Mouse (Mus musculus) liver, embryonic 16.5 days (tissue): Measurements from ENCODE around the gene Pias4. TPM values are rescaled to one million over a fixed set of nuclear protein-coding genes. Genes with fewer than 3 reads are reported as not detected.

Source experiments
- ATAC-seq: fragments of 200-750 bp; cut with Nextera tagmentation; 2 replicates; pipeline ENCODE4 v1.8.0; 2017; ENCODE audit warnings: low read depth, mild to moderate bottlenecking, moderate number of reproducible peaks, moderate library complexity
- H3K27ac ChIP-seq: fragments of 300-500 bp; sonication (generic); 2 replicates; pipeline ENCODE4 v1.5.1; 2014; ENCODE audit warnings: mild to moderate bottlenecking, low read length
- H3K27me3 ChIP-seq: fragments of 300-500 bp; sonication (generic); 2 replicates; pipeline ENCODE4 v1.6.1; 2014; ENCODE audit warnings: low read depth, low read length, mixed read lengths; ENCODE audit not compliant: control insufficient read depth, insufficient read depth
- H3K36me3 ChIP-seq: fragments of 300-500 bp; sonication (generic); 2 replicates; pipeline ENCODE4 v1.6.1; 2014; ENCODE audit warnings: mild to moderate bottlenecking; ENCODE audit not compliant: control insufficient read depth, insufficient read depth
- H3K4me1 ChIP-seq: fragments of 300-500 bp; sonication (generic); 2 replicates; pipeline ENCODE4 v1.6.1; 2014; ENCODE audit warnings: low read depth, low read length, mixed read lengths; ENCODE audit not compliant: control insufficient read depth
- H3K4me2 ChIP-seq: fragments of 300-500 bp; sonication (generic); 2 replicates; pipeline ENCODE4 v1.6.1; 2014; ENCODE audit warnings: low read depth, low read length, mixed read lengths
- H3K4me3 ChIP-seq: fragments of 300-500 bp; sonication (generic); 2 replicates; pipeline ENCODE4 v1.5.1; 2014; ENCODE audit warnings: low read depth, mild to moderate bottlenecking, low read length
- H3K9ac ChIP-seq: fragments of 300-500 bp; sonication (generic); 2 replicates; pipeline ENCODE4 v1.6.1; 2014; ENCODE audit warnings: low read depth, low read length
- H3K9me3 ChIP-seq: fragments of 300-500 bp; sonication (generic); replicated peaks from 2 replicates; pipeline ENCODE4 v1.6.1; 2016; ENCODE audit warnings: low read length; ENCODE audit not compliant: control insufficient read depth
- WGBS: fragments of 180-500 bp; shearing (Covaris S2); extraction: QIAGEN DNeasy Blood & Tissue Kit; methylation state at CpG from one replicate; pipeline ENCODE4 v1.1.7; 2014; ENCODE audit not compliant: insufficient replicate concordance; 5-methylcytosine and 5-hydroxymethylcytosine counted together
- polyA plus RNA-seq: library from polyadenylated mRNA; unstranded; fragments of >200 nt; fragmentation: Nextera tagmentation; extraction: Ambion mirVana; gene quantifications from 2 replicates; pipeline ENCODE4 v1.2.1, GENCODE M21; 2015

The Pias4 gene
- polyA plus RNA-seq, 1 experiment from 2014 or later = 22.1 TPM

DNA sequence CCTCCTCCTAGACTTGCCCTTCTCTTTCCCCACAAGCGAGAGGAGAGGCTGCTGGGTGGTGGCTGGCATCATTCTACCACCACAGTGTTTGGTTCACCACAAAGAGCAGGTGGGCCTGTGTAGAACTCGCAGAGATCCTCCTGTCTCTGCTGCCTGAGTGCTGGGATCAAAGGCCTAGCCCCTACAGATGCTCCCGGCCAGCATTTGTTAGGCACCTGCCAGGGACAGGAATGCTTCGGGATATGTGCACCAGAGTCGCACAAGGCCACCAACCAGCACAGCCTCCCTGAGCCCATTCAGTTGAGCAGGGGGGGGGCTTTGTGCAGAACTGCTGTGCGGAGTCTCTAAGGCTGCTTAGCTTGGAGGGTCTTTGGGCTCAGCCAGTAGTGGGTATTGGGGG lies 22.4 kb downstream of the Pias4 start:
- no peak overlapping the region for H3K4me2 ChIP-seq
- H3K4me3 ChIP-seq = no peak overlapping the region

DNA sequence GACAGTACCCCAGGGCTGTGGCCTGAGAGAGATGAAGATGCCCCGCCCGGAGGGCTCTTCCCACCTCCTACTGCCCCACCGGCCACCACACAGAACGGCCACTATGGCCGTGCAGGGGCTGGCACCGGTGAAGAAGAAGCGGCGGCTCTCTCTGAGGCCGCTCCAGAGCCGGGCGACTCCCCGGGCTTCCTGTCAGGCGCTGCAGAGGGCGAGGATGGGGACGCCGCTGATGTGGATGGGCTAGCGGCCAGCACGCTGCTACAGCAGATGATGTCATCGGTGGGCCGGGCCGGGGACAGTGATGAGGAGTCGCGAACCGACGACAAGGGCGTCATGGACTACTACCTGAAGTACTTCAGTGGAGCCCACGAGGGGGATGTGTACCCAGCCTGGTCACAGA lies 23.1 kb downstream of the Pias4 start:
- Histone ChIP-seq H3K9me3 (no peaks in the 10 kb centered on the region), H3K9ac (no peak overlapping the region), H3K27ac (no peak overlapping the region), H3K4me3 (no peak overlapping the region), H3K4me1 (peaks cover 47% of the 10 kb centered on the region), H3K36me3 (peaks cover 67% of the 10 kb centered on the region), H3K27me3 (no peaks in the 10 kb centered on the region), H3K4me2 (no peak overlapping the region)
- ATAC-seq = no peak
- 89% methylated on average over 27 of the region's 27 CpGs for WGBS

More for the DNA sequence above, 22.4 kb downstream of the Pias4 start:
- Histone ChIP-seq H3K4me1 (peaks cover 40% of the 10 kb centered on the region), H3K27me3 (no peaks in the 10 kb centered on the region), H3K9me3 (no peaks in the 10 kb centered on the region), H3K36me3 (peaks cover 74% of the 10 kb centered on the region), H3K27ac (no peak overlapping the region), H3K9ac (no peak overlapping the region)
- 90% methylated on average over 6 of the region's 6 CpGs for WGBS
- no peak for ATAC-seq

DNA sequence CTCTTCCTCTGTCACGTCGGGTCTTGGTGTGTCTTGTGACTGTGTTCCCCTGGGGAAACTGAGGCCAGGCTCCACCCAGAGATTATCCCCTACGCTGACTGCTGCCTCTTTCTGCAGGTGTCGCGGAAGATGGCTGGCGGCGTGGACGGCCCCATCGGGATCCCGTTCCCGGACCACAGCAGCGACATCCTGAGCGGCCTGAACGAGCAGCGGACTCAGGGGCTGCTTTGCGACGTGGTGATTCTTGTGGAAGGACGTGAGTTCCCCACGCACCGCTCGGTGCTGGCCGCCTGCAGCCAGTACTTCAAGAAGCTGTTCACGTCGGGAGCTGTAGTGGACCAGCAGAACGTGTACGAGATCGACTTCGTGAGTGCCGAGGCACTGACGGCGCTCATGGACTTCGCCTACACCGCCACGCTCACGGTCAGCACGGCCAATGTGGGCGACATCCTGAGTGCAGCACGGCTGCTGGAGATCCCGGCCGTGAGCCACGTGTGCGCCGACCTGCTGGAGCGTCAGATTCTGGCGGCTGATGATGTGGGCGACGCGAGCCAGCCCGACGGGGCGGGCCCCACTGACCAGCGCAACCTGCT lies 23.8 kb downstream of the Pias4 start:
- H3K27ac ChIP-seq = no peak overlapping the region
- 93% methylated on average over 52 of the region's 52 CpGs for WGBS
- H3K36me3 ChIP-seq = peaks cover 60% of the 10 kb centered on the region
- no peak for ATAC-seq
- H3K4me3 ChIP-seq = no peak overlapping the region
- H3K27me3 ChIP-seq = no peaks in the 10 kb centered on the region
- H3K4me1 ChIP-seq = peaks cover 54% of the 10 kb centered on the region
- H3K9ac ChIP-seq = no peak overlapping the region
- no peak overlapping the region for H3K4me2 ChIP-seq
- H3K9me3 ChIP-seq = no peaks in the 10 kb centered on the region

DNA sequence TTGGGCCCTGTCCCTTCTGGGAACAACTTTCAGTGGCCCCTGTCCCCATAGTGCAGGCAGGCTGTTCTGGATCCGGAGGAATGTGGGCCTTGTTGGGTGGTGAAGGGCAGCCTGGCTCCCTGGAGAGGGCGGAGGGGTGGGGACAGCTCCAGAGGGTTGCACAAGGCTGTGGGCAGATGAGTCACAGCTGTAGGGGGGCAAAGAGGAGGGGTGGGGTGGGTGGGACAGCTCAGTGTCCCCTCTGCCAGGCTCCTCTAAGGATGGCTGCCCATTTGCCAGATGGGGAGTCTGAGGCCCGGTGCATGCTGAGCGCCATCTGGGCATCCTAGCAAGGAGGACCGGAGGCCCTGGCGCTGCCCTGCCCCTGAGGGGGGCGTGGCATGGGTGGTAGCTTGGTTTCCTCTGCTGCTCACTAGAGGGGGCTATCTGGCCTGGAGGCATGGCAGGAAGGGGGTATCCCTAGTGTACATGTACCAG lies 24.5 kb downstream of the Pias4 start:
- H3K4me1 ChIP-seq = peaks cover 60% of the 10 kb centered on the region
- H3K9me3 ChIP-seq = no peaks in the 10 kb centered on the region
- H3K36me3 ChIP-seq = peaks cover 52% of the 10 kb centered on the region
- 73% methylated on average over 7 of the region's 7 CpGs for WGBS
- H3K9ac ChIP-seq = no peak overlapping the region
- ATAC-seq = no peak
- no peaks in the 10 kb centered on the region for H3K27me3 ChIP-seq
- no peak overlapping the region for H3K4me2 ChIP-seq
- no peak overlapping the region for H3K4me3 ChIP-seq
- H3K27ac ChIP-seq = no peak overlapping the region

DNA sequence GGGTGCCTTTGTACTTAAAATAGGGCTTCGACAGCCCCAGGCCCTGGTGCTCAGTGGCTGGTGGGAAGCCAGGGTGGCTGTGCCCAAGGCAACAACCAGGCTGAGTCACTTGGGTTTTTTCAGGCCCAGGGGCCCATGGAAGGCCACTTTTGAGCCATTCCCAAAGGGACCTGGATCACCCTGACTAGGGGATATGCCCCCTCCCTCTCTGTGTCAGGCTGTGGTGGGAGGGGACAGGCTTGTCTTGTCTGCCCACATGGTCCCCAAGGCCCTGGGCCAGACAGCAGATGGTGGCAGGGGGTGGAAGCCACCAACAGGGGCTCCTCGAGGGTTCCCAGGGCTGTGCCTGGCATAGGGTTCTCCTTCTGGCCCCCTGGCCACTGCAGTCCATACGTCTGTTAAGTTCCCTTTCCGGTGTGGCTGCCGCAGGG lies 25.2 kb downstream of the Pias4 start:
- Histone ChIP-seq H3K4me1 (peaks cover 60% of the 10 kb centered on the region), H3K36me3 (peaks cover 46% of the 10 kb centered on the region), H3K4me2 (no peak overlapping the region), H3K27ac (0 out of 2 replicates have a peak overlapping the region, but pooled peaks have one; percentile 9), H3K9ac (no peak overlapping the region; the same call in 1 of the 2 replicates), H3K27me3 (no peaks in the 10 kb centered on the region), H3K9me3 (no peaks in the 10 kb centered on the region), H3K4me3 (no peak overlapping the region)
- WGBS = 65% methylated on average over 5 of the region's 5 CpGs
- no peak for ATAC-seq

DNA sequence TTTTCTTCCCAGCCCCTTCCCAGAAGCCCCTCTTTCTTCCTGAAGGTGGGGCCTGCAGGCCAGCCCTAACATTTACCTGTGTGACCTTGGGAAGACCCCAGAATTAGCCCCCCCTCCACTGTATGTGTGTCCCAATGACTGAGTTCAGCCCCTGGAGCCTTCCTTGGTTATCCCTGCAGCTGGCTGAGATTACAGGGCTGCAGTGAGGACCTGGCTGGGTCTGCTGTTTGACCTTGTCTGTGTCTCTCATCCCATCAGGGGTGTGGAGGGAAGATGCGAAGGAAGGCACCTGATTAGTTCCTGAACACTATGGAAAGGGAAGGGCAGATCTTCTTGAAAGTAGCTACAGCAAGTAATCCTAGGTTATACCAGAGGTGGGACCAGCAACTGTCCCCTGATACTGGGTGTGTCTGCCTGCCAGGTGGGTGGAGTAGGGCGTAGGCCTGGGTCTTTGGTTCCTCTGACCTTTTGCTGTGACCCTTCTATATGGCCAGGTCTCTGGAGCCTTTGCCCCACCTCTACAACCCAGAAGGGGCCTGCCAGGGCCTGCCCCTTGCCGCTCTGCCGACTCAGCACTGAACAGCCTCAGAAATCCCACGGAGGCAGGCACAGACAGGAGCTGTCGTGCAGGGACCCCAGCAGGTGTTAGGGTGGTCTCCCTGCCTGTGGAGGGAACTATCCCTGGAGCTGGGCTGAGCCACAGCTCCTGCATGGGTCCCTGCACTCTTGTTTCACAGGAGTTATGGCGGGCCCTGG lies 26.1 kb downstream of the Pias4 start:
- Histone ChIP-seq H3K9me3 (no peaks in the 10 kb centered on the region), H3K4me1 (peaks cover 60% of the 10 kb centered on the region)
- 76% methylated on average over 7 of the region's 7 CpGs for WGBS

DNA sequence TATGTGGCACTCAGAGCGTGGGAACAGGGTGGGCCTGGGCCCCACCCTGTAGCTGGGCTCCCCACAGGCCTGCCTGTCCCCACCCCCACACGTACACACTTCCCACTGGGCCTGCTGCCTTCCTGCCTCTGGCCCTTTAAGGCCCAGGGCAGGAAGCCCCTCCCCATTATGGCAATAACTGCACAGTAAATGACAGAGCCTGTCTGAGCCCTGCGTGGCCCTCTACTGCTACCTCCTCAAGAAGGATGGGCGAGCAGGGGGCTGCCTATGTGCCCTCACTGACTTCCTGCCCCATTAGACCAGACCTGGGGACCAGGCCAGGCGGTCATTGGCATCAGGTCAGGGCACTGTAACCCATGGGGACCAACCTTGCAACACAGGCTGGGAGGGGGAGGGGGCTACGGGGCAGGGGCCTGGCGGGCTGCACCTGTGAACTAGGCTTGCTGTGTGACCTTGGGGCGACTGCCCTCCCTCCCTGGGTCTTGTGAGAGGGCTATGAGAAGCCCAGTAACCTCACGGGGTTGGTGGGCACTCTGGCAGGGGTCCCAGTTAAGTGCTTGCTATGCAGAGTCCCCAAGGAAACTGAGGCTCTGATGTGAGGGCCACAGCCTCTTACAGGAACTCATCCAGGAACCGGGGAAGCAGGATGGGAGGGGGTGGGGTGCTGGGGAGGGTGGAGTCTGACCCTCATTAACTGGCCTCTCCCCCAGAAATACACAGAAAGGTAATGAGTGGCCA lies 26.8 kb downstream of the Pias4 start:
- Histone ChIP-seq H3K4me1 (peaks cover 57% of the 10 kb centered on the region), H3K36me3 (peaks cover 29% of the 10 kb centered on the region)
- ATAC-seq = no peak

More for the DNA sequence above, 26.1 kb downstream of the Pias4 start:
- peak overlapping the region; percentile 93 for H3K4me3 ChIP-seq
- H3K4me2 ChIP-seq = peak overlapping the region; percentile 93
- H3K27me3 ChIP-seq = no peaks in the 10 kb centered on the region
- peaks cover 37% of the 10 kb centered on the region for H3K36me3 ChIP-seq
- no peak for ATAC-seq
- H3K27ac ChIP-seq = peak overlapping the region; percentile 58
- peak overlapping the region; percentile 33; the same call in 1 of the 2 replicates for H3K9ac ChIP-seq

DNA sequence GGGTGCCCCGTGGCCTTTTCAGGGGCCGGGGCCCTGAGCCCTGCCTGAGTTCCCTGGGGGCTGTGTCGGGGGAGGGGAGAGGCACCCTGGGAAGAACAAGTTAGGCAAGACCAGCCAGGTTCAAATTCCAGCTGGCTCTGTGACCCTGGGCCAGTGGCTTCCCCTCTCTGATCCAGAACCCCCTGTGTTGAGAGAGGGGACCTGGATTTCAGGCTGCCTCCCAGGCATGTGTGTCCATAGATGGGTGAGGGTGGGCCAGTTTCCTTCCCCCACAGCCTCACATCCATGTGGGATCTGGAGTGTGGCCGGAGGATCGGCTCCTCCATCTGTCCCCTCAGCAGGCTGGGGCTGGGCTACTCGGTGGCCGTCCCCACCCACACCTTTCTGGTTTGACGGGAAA lies 27.7 kb downstream of the Pias4 start:
- no peak for ATAC-seq
- Histone ChIP-seq H3K27me3 (no peaks in the 10 kb centered on the region), H3K9me3 (no peaks in the 10 kb centered on the region), H3K36me3 (peaks cover 21% of the 10 kb centered on the region), H3K4me1 (peaks cover 54% of the 10 kb centered on the region), H3K4me3 (peak overlapping the region; percentile 93), H3K4me2 (peak overlapping the region; percentile 93), H3K27ac (peak overlapping the region; percentile 55), H3K9ac (peak overlapping the region; percentile 89)
- 31% methylated on average over 8 of the region's 8 CpGs for WGBS

More for the DNA sequence above, 26.8 kb downstream of the Pias4 start:
- Histone ChIP-seq H3K27me3 (no peaks in the 10 kb centered on the region), H3K9me3 (no peaks in the 10 kb centered on the region), H3K4me2 (peak overlapping the region; percentile 93), H3K4me3 (peak overlapping the region; percentile 93), H3K9ac (peak overlapping the region; percentile 89), H3K27ac (peak overlapping the region; percentile 55)
- WGBS = 40% methylated on average over 10 of the region's 10 CpGs
